Mouse (Mus musculus): ENCODE data around the gene Camkk1.

Camkk1 gene

DNA sequence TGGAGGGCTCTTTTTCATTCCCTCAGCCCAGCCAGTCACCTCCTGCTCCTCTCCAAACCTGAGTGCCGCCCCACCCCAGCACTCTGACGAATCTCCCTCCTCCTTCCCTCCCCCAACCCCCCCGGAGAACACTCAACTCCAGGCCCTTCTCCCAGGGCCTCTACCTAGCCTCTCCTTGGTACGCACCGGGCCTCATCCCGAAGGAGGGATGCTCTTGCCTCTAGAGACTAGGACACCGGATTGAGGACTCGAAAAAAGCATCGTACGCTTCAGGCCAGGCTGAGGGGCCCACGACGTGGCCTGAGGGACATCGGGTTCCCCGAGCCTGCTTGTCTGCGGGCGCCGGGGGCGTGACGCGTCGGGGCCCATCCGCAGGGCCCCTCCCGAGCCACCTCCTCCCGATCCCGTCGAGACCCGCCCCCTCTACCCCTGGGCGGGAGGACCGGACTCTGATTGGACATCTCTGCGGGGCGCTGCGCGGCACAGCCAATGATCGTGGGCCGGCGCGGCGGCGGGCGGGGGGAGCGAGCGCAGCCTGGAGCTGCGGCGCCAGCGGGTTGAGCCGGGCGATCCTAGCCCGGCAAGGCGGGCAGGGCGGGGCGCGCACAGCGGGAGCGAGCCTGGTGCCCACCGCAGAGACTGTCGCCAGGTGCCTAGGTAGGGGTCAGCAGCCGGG is at the start of gene Camkk1:
TSS of gene Camkk1 (plus strand) at position 538 of the 676 bp plus-strand sequence.
- peak; percentile 89 for DNase-seq (ENCODE audit: low read depth, low spot score)

DNA sequence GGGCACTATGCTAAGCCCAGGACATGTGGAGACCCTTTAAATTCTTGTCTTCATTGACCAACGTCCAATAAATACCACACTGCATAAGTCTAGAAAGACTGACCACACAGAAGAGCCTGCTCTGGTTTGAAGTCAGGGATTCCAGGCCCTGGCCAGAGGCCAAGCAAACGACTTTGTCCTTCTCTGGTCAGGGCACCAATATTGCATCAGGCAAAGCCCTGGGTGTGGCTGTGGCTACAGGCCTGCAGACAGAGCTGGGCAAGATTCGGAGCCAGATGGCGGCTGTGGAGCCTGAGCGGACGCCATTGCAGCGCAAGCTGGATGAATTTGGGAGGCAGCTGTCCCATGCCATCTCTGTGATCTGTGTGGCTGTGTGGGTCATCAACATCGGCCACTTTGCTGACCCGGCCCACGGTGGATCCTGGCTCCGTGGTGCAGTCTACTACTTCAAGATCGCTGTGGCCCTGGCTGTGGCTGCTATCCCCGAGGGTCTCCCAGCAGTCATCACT is 43.8 kb upstream of the Camkk1 start:
- DNase-seq (ENCODE audit: low read depth, low spot score): no peak

DNA sequence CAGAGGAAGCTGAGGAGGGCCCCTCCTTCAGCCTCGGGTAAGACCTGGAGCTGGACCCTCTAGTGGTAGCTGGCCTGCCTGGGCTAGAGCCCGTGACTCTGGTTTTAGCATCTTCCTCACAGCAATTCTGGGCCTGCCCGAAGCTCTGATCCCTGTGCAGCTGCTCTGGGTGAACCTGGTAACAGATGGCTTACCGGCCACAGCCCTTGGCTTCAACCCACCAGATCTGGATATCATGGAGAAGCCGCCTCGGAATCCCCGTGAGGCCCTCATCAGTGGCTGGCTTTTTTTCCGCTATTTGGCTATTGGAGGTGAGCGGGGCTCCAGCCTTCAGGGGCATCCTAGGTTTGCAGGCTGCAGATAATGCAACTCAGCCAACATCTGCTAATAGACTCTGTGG is 36.3 kb upstream of the Camkk1 start:
- DNase-seq (ENCODE audit: low read depth, low spot score): no peak

DNA sequence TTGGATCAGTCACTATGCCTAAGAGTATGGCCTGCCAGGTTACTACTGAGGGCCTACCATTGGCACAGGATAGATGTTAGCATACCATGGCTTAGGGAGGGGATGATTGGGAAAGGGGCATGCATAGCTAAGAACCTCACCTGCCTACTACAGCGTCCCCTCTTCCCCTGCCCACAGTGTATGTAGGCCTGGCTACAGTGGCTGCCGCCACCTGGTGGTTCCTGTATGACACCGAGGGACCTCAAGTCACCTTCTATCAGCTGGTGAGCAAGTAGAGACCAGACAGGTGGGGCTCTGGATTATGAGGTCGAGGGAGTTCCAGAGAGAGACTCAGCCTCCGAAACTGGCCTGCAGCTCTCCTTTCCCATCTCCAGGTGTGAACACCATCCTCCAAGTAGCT is 35.5 kb upstream of the Camkk1 start:
- DNase-seq (ENCODE audit: low read depth, low spot score): no peak

DNA sequence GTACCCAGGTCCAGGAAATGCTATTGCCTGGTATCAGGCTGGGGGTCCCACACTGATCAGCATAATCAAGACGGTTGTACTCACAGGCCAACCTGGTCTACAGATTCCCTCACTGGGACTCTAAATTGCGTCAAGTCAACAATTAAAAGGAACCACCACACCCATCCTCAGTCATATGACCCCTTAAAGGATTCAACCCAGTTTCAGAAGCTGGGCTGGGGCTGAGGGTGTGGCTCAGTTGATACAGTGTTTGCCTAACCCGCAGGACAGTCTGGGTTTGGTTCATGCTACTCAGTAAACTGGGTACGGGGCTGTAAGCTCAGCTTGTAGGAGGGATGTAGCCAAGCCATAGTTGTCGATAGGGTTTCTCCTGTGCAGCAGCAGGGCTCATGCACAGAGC is 32.1 kb upstream of the Camkk1 start:
- no peak for DNase-seq (ENCODE audit: low read depth, low spot score)

DNA sequence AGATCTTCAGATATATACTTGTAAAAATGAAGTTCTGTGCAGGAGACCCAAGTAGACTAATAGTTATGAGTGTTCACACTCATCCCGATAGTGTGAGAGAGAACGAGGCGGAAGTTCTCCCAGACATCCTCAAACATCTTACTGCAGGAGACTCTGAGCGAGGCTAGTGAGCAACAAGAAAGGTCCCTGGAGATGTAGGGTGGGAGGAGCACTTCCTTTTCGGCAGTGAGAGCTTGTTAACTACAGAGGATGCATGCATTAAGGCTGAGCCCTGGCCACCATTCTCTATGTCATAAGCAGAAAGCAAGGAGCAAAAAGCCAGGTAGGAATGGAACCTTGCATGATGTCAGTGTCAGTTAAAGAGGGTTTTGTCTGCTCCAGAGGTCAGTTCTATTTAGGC is 31.6 kb upstream of the Camkk1 start:
- DNase-seq (ENCODE audit: low read depth, low spot score): no peak

DNA sequence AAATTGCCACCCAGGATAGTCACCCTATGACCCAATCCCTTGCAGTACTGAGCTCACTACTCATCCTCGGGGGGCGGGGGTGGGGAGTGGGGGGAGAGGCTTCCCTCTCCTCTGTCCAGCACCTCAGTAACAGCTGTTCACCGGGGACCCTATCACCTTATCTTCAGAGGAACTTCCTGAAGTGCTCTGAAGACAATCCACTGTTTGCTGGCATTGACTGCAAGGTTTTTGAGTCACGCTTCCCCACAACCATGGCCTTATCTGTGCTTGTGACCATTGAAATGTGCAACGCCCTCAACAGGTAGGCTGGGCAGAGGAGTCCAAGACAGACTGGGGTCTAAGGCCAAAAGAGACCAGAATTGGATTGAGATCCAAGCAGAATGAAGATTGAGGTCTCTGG is 31.0 kb upstream of the Camkk1 start:
- DNase-seq (ENCODE audit: low read depth, low spot score): no peak

DNA sequence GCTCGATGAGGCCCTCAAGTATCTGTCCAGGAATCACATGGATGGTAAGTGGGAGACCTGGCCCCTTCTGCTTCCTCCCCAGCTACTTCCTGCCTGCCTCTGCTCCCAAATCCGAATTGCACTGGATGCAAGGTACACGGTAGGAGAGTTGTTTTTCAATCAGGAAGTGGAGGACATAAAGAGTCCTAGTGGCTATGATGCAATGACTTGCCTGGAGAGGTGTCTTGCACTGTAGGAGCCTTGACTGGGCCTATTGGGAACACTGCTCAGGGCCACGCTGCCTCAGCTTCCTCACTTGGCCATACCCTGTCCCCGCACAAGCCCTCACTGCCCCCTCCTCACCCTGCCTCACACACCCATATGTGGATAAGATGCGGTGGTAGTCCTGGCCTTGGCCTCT is 29.8 kb upstream of the Camkk1 start:
- no peak for DNase-seq (ENCODE audit: low read depth, low spot score)

DNA sequence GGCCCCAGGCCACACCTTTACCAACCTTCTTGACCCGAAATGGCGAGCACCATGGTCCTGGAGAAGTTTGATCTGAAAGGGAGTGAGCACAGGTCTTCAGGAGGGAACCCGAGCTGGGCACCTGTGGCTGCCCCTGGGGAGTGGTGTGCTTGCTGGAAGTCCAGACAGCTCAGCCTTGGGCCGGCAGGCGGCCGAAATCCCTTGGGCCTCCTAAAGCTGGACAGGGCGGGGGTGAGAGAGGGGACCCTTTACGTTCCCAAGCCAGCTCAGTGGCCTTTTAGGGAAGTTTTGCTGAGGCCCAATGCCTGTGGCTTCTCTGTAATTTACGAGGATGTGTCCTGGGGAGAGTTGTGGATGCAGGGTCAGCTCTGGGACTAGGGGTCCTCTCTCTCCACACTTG is 28.1 kb upstream of the Camkk1 start:
- no peak for DNase-seq (ENCODE audit: low read depth, low spot score)

DNA sequence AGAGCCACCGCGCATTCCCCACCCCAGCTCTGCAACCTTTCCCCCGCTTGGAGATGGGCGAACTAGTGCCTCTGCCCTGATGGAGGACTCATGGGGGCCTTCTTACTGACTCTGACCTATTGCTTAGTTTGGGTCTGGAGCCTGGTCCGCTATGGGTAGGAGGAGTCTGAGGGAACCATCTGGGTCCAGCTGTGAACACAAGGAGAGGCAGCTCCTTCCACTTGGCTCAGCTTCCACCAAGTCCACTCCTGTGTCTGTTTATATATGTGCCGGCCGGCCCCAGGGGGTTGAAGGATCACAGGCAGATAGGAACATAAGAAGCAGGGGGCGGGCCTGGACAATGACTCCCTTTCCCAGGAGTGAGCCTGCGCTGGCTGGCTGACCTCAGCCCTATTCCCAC is 26.8 kb upstream of the Camkk1 start:
- no peak for DNase-seq (ENCODE audit: low read depth, low spot score)

DNA sequence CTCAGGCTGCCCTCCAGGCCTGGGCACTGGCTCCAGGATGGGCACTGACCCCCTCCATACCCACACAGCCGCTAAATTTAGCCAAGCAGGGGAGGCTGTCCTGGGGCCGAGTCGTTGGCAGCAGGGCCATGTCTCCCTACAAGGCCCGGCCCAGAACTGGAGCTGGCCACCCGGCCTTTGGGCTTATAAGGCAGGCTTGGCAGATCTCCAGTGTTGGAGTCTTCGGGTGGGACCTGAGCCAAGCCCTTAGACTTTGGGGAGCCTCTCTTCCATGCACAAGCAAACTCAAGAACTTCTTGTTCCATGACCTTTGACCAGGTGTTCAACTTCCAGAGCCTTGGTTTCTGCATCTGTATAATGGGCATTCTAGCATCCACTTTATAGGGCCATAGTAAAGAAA is 22.5 kb upstream of the Camkk1 start:
- no peak for DNase-seq (ENCODE audit: low read depth, low spot score)

DNA sequence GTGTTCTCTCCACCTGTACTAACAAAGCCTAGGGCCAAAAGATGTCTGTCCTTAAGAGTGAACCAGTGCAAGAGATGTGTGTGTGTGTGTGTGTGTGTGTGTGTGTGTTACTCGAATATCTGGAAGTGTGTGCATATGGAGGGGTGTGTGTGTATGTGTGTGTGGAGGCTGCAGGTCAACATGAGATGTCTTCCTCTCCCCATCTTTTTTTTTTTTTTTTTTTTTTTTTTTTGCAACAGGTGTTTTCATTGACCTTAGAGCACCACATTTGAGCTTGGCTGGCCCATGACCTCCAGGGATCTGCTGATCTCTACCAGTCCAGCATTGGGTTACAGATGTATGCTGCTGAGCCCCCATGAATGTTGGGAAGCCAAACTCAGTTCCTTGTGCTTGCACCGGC is 22.0 kb upstream of the Camkk1 start:
- no peak for DNase-seq (ENCODE audit: low read depth, low spot score)

DNA sequence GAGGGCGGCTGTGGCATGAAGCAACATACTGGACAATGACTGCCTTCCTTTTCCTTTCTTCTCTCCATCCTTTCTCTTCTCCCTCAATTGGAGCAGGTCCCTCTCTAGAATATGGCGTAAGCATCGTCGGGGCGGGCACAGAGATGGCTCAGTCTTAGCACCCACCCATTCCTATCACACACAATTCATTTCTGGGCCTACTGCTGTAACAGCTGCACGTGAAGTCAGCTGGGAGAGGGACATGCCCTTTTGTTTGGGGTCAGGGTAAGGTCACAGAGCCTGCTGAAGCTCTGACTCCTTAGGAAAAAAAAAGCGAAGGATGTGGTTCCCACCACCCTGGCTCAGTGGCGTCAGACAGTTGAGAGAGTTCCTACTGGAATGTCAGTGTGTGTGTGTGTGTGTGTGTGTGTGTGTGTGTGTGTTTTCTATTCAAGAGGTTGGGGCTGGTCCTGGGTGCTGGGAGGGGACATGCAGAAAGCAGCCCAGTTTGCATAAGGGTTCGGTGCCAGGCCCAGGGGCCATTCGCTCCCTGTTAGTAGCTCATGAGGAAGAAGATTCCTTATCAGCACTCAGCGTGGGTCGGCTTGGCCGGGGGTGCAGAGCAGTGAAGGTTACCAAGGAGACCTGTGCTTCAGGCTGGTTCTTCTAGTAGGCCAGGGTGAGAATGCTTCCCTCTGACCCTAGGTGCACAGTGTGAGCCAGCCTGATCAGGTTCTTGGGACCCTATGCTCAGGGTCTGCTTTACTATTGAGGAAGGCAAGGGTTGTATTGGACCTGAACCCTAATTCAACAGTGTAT is 21.1 kb upstream of the Camkk1 start:
- no peak for DNase-seq (ENCODE audit: low read depth, low spot score)

DNA sequence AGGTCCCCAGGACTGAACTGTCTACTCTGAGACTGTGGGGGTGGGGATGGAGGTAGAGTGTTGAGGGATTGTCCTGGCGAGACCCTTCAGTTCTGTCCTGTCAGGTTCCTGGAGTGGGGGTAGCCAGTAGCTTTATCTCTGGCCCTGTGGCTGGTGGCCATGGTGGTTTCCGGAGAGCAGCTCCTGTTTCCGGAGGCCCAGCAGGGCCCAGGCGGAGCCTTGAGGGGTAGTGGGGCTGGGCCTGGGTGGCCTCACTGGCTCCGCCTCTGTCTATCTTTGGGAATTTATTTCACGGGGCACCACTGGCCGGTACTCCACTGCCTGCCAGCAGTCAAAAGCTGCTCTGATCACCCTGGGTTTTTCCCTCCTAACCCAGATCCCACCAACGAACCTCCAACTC is 20.0 kb upstream of the Camkk1 start, which contains the start of gene P2rx1:
TSS of gene P2rx1 (plus strand) at position 333 of the 400 bp plus-strand sequence.
- DNase-seq (ENCODE audit: low read depth, low spot score): no peak

DNA sequence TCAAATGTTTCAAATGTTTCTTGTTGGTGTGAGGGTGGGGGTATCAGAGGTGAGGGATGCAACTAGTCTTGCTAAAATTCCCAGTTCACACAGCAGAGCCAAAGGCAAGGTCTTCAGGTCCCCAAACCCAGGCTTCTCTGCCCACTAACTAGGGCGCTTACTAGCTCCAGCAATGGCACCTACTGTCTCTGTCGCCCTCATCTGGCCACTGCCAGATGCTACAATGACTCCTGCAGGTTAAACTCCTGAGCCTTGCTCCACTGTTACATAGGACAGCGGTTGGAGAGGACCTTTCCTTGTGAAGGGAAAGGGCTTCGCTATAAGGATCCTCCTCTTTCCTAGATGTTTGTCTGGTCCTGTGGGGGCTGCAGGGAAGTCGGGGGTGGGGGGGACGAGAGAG is 17.8 kb upstream of the Camkk1 start:
- DNase-seq (ENCODE audit: low read depth, low spot score): no peak

DNA sequence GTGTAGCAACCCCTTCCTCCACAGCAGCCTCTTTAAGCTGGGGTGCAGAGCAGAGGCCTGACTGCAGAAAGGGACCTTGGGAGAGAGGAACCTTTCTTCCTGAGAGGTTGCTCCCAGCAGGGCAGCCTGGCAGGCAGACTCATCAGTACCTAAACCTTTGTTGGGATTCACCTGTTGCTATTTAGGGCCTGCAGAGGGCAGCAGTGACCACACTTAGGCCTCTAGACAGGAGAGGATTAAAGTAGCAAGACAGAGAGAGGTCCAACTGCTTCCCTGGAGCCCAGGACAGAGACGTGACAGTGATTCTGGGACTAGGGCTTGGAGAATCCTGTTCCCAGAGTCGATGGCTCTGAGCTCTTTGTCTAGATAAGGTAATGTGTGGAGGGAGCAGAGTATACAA is 12.4 kb upstream of the Camkk1 start:
- peak; percentile 81 for DNase-seq (ENCODE audit: low read depth, low spot score)

DNA sequence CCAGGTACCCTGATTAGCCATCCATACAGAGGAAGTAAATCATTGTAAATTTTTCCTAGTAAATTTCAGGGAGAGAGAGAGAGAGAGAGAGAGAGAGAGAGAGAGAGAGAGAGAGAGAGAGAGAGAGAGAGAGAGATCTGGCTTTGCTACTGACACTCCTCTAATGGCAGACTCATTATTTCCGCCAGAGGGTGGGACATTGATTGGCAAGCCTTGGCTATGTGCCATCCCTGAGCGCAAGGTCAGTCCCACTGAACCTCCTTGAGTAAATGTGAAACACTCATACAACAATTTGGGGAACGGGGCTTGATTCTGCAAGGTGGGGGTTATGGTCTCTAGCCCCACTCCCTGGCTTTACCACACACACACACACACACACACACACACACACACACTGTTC is 11.7 kb upstream of the Camkk1 start:
- DNase-seq (ENCODE audit: low read depth, low spot score): no peak

DNA sequence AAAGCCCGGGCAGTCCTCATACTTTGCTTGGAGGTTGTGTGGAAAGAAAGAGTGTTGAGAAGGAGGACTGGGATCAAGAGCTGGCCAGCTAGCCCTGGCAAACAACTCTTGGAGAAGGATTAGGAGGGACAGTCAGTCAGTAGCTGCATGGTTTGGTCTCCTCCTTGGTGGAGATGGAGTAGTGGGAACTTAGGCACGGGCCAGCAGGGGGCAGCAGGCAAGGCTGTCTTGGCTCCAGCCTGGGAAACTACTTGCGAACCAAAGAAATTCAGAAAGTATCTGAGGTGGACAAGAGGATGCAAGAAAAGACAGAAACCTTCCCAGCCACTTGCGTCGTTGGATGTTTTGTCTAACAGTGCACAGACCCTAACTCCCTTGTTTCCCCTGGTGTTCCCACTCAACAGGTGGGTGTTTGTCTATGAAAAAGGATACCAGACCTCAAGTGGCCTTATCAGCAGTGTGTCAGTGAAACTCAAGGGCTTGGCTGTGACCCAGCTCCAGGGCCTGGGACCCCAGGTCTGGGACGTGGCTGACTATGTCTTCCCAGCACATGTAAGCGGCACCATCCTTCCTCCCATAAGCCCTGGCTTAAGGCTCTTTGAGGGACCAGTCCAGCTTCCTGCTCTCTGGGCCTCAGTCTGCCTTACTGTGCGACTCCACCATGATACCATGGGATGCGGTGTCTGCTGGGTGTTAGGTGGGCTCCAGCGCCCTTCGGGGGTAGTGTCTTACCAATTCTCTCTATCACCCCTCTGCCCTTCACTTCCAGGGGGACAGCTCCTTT is 10.9 kb upstream of the Camkk1 start:
- peak; percentile 43 for DNase-seq (ENCODE audit: low read depth, low spot score)

DNA sequence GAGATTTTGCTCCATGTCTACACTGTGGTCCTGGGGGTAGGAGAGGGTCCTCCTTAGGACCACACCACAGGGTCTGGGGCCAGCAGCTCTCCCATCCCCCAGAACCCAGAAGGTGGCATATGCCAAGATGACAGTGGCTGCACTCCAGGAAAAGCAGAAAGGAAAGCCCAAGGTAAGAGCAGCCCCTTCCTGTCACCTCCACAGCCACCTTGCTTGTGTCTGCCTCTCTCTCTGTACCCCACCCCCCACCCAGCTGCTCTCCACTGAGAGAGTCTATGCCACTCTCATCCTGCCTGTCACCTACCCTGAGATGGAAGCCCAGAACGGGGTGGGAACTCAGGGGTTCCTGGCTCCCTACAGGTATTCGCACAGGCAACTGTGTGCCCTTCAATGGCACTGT is 10.0 kb upstream of the Camkk1 start:
- no peak for DNase-seq (ENCODE audit: low read depth, low spot score)

DNA sequence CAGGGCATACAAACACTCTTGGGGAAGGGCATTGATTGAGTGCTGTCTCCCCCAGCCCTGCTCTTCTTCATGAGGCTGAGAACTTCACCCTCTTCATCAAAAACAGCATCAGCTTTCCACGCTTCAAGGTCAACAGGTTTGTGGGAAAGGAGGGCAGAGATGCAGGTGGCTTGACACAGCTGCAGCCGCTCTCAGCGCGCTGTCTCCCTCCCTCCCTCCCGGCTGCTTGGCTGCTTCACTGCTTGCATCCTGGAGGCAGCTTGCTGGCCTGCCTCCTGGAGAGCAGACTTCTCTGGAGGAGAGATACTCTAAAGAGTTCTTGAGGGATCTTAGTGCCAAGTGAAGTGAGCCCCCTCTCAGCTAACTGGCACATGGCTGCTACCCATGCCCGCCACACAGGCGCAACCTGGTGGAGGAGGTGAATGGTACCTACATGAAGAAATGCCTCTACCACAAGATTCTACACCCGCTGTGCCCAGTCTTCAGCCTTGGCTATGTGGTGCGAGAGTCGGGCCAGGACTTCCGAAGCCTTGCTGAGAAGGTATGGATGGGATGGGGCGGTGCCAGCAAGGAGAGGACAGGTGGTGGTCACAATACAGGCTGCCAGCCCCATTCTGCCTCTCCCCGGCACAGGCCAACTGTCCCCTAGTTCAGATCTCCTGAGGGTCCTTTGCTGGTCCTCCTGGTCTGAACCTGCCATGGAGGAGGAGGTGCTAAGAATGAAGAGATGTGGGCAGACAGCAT is 9.1 kb upstream of the Camkk1 start:
- DNase-seq (ENCODE audit: low read depth, low spot score): no peak

DNA sequence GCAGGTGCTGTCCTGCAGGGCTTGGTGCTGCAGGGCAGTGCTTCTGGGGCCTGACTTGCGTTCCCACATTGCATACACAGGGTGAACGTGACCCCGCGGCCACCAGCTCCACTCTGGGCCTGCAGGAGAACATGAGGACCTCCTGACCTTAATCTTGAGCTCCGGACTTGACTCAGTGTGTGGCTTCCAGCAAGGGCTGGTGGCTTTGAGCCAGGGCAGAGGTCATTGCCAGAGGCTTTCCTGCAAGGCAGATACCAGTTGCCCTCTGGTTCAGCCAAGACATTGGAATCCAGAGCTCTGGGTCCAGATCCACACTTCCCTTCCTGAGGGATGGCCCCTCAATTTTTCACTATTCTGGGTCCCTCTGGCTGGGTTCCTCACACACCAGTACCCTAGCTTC is 4.8 kb upstream of the Camkk1 start:
- DNase-seq (ENCODE audit: low read depth, low spot score): no peak

All from retina, postnatal 7 days (tissue).